ENCODE assay signal across 31 mouse cellular contexts in the genomic region with DNA sequence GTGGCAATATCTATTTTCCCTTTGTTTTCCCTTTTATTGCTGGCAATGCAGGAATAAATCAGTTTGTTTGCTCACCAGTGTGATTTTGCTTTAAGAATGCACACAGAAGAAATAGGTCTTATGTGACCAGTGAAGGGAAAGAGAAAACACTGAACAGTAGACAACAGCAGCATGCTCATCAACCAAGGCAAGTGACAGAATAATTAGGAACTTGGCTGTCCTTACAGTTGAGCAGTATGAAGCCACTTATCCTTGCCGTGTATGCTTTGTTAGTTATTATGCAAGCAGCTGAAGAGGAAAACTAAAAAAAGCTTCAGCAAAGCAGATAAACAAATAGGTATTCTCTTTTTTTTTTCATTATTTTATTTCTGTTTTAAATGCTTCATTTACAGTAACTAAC.
"Had no signal": no experiment of that assay in that cellular context is flagged by ENCODE, and none has a peak within 500 bp of the region (broad histone marks: within the 10 kb centered on the region; RNA-seq: fewer than 3 reads in every experiment).

No protein-coding gene starts in this region.

- DNase-seq: left cerebral cortex, postnatal 4 days; liver; liver, embryonic 13.5 days; liver, postnatal 0 days; lung, adult 18-20 months; lung, adult 2 months; lung, embryonic 14.5 days; lung, postnatal 10 days; lung, postnatal 14 days; lung, postnatal 36 days; lung, postnatal 4 days; midbrain, embryonic 14.5 days had no signal

- H3K9ac ChIP-seq: limb, embryonic 12.5 days; limb, embryonic 13.5 days; limb, embryonic 15.5 days; liver, embryonic 12.5 days; liver, embryonic 13.5 days; liver, embryonic 14.5 days; liver, embryonic 15.5 days; liver, postnatal 0 days; lung, embryonic 14.5 days; lung, embryonic 15.5 days; midbrain, embryonic 12.5 days; midbrain, embryonic 13.5 days had no signal

- H3K27ac ChIP-seq: left cerebral cortex, adult 2 months; limb, embryonic 10.5 days; limb, embryonic 12.5 days; limb, embryonic 13.5 days; limb, embryonic 15.5 days; liver, embryonic 12.5 days; liver, embryonic 13.5 days; liver, embryonic 14.5 days; liver, embryonic 15.5 days; lung, embryonic 15.5 days; macrophage; midbrain, embryonic 10.5 days; midbrain, embryonic 12.5 days; midbrain, embryonic 13.5 days had no signal

- H3K9me3 ChIP-seq: limb, embryonic 10.5 days; limb, embryonic 12.5 days; limb, embryonic 13.5 days; limb, embryonic 15.5 days; liver, embryonic 12.5 days; liver, embryonic 13.5 days; liver, embryonic 15.5 days; lung, embryonic 15.5 days; midbrain, embryonic 10.5 days; midbrain, embryonic 12.5 days; midbrain, embryonic 13.5 days had no signal

- ATAC-seq: liver, embryonic 12.5 days; liver, postnatal 0 days; lung, postnatal 0 days; midbrain, embryonic 13.5 days; midbrain, embryonic 16.5 days had no signal

- H3K4me3 ChIP-seq: left cerebral cortex, adult 2 months; limb, embryonic 10.5 days; limb, embryonic 12.5 days; limb, embryonic 13.5 days; limb, embryonic 15.5 days; liver, embryonic 12.5 days; liver, embryonic 13.5 days; liver, embryonic 15.5 days; lung, embryonic 15.5 days; midbrain, embryonic 10.5 days; midbrain, embryonic 12.5 days; midbrain, embryonic 13.5 days; myocyte had no signal

- H3K4me2 ChIP-seq: limb, embryonic 12.5 days; limb, embryonic 13.5 days; limb, embryonic 15.5 days; liver, embryonic 11.5 days; liver, embryonic 12.5 days; liver, embryonic 13.5 days; liver, embryonic 15.5 days; lung, embryonic 14.5 days; lung, embryonic 15.5 days; midbrain, embryonic 11.5 days; midbrain, embryonic 12.5 days; midbrain, embryonic 13.5 days had no signal

- H3K4me1 ChIP-seq: limb, embryonic 10.5 days; limb, embryonic 12.5 days; limb, embryonic 13.5 days; limb, embryonic 15.5 days; liver, embryonic 12.5 days; liver, embryonic 13.5 days; liver, embryonic 15.5 days; lung, embryonic 15.5 days; megakaryocyte, embryonic 14.5 days; midbrain, embryonic 10.5 days; midbrain, embryonic 12.5 days; midbrain, embryonic 13.5 days had no signal

- H3K36me3 ChIP-seq: limb, embryonic 10.5 days; limb, embryonic 12.5 days; limb, embryonic 13.5 days; limb, embryonic 15.5 days; liver, embryonic 12.5 days; liver, embryonic 13.5 days; liver, embryonic 15.5 days; lung, embryonic 15.5 days; midbrain, embryonic 10.5 days; midbrain, embryonic 12.5 days; midbrain, embryonic 13.5 days had no signal

- H3K27me3 ChIP-seq: limb, embryonic 12.5 days; limb, embryonic 13.5 days; limb, embryonic 15.5 days; liver, embryonic 12.5 days; liver, embryonic 13.5 days; liver, embryonic 15.5 days; lung, embryonic 15.5 days; megakaryocyte, embryonic 14.5 days; midbrain, embryonic 12.5 days; midbrain, embryonic 13.5 days had no signal
